Mouse (Mus musculus) adrenal gland, postnatal 36 days (tissue): ENCODE measurements at regions not wholly inside any gene's neighbourhood (a gene's known extent, or its start where the extent isn't known, plus 50 kb on each side); places are given as distances from the start of the nearest gene placed in this dataset.

Experiments
- DNase-seq, 2 experiments: peaks; one replicate each; pipeline ENCODE4 v3.0.0; 2021; ENCODE audit warnings: mixed read lengths in 1 of 2

DNA sequence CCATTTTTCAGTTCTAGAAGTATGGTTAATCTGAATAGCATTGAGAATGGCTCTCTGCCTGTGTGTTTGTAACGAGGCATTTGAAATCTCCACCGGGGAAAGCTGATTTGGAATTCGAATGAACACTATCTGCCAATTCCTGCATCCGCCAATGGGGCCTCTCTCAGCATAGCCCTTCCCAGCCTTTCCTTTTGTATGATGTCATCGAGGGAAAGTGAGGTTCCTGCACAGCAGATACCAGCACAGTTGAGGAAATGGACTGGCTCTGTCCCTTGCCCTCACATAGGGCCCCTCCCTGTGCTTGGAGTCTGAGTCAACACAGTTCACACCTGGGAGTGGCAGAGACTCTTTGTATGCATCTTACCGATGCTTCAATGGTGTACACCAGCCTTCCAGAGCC lies 253.0 kb downstream of the Bcor start:
- no peak for DNase-seq

DNA sequence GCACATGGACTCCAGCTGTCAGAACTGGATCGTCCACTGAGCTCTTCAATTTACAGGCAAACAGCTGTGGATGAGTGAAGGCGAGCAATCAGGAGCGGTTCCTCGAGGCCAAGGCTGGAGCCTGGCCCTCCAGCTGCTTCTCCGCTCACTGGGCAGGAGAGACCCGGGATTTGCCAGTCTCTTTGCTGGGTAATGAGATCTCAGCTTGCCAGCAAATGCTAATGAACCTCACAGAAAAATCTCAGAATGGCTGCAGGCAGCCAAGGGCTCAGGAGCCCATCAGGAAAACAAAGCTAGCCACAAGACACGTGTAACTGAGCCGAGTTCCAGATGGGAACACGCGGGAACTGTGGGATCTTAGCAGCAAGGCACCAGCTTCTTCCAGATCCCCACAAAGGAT lies 244.2 kb downstream of the Bcor start:
- no peak for DNase-seq

- DNase-seq = peak in 1 of 2 experiments; percentile 16
These were observed 239.9 kb downstream of the Bcor start for GRCm38 (mm10) chrX:11920231-11920630.

DNA sequence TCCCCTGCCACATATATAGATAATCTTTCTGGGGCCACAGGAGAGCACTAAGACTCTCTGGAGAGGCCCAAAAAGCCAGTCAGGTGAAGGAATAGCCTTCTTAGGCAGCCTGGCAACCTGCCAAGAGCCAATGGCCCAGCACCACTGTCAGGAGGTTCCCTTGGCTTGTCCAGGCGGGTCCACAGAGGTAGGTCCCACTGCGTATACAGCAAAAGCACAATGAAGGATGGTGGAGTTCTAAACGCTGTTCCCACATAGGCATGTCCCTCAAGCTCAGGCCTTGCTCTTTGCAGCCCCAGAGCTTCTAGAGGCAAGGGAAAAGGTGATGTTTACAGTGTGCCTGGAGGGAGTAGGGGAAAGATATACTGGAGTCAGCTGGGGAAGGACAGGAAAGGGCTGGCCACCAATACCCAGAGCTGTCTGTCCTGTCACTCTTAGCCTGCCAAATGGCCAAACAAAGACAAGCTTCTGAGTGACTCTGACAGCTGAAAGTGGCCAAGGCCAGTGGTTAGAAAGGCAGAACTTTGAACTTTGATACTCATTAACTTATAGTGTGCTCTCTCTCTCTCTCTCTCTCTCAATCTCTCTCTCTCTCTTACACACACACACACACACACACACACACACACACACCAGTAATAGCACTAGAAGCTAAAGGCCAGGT lies 235.4 kb downstream of the Bcor start:
- no peak for DNase-seq

DNA sequence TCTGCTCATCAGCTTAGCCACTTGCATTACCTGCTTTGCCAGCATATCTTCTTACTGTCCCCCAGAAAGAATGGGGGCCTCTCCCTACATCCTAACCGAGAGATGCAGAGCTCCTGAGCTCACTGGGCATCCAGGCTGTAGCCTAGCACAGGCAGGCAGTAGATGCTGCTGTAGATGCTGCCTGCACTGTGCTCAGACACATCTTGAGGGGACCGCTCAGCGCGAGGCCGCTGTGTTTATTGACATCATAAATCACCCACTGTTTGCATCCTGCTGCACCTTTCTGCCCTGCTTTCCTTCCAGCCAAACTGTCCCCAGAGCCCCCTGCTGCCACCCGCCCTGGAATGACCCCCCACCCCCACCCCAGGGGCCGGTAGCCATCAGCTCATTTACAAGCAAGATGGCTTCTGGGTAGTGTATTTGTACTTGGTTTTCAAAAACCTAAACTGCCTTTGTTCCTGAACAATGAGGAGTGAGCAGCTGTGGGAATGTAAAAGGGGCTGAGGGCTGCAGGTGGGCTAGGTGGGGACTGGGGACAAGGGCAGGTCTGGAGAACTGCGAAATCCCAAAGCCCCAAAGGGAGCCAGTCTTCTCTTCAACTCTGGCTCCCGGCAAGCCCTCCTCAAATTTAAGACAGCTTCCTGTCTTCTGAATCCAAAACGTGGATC lies 233.2 kb downstream of the Bcor start:
- no peak for DNase-seq

GRCm38 (mm10) chrX:11929448-11929847 lies 230.7 kb downstream of the Bcor start:
- DNase-seq = no peak

- DNase-seq = peak in 1 of 2 experiments; percentile 18
These were observed 228.7 kb downstream of the Bcor start for GRCm38 (mm10) chrX:11931432-11931831.

DNA sequence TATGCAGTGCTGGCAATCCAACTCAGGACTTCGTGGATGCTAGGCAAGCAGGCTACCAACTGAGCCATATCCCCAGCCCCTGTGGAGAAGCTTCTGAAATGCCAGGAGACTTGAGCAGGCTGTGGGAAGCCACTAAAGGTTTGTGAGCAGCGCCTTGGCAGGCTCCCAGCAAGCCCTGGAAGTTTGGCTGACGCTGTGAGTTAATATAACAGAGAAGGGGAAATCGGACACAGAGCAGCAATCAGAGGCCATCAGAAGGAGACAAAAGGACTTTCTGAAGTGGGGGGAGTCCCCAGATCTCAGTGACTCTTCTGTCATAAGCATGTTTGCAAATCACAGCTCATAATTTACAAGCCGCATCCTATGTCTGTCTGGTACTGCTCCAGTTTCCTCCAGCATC lies 224.8 kb downstream of the Bcor start:
- peak; percentile 57 to 70 for DNase-seq

DNA sequence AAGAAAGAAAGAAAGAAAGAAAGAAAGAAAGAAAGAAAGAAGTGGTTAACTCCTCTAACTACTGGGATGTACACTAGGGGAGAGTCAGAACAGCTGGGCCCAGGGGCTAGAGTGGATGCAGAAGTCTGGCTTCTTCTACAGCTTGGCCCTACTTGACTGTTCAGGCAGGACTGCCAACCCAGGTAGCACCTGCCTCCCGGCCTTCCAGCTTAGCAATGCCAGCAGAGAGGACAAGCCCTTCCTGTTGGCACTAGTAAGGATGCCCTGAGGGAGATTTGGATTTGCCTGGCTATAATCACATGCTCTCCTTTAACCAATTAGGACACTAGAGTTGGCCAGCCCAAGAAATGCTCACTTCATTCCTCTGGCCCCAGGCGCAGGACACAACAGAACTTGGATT lies 219.9 kb downstream of the Bcor start:
- no peak for DNase-seq

DNA sequence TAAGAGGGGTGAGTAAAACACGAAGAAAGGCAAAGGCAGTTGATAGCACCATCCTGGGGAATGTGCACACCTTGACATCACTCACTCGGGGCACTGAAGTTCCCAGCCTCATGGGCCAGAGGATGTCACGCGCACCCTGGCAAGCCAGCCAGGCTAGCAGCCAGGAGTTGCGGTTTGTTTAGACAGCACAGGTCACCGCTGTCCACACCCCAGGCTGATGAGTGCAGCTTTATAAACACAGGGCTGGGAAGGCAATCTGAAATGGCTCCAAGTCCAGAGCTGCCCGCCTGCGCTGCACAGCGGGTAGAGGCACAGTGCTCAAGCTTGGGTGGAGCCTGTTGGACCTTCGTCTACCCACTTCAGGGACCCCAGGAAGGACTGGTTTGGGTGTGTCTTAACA lies 216.8 kb downstream of the Bcor start:
- DNase-seq = peak in 1 of 2 experiments; percentile 23

GRCm38 (mm10) chrX:11944574-11944973 lies 215.6 kb downstream of the Bcor start:
- DNase-seq = no peak

- no peak for DNase-seq
These were observed 214.9 kb downstream of the Bcor start for GRCm38 (mm10) chrX:11945280-11945679.

DNA sequence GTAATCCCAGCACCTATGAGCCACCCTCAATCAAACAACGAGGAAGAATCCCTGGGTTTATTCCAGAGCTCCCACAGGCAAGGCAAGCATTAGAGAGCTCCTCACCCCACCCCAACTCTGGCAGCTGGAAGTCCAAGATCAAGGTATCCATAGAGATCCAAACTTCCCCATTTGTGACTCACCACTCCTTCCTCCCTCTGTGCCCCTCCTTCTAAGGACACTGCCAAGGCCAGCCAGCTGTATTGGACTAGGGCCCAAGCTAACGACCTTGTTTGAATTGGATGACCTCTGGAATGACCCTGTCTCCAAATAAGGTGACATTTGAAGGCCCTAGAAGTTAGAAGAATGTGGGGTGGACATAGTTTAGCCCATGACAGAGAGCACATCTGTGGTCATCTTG lies 208.0 kb downstream of the Bcor start:
- peak; percentile 72 to 78 for DNase-seq

GRCm38 (mm10) chrX:11956194-11956593 lies 204.0 kb downstream of the Bcor start:
- peak; percentile 5 to 24 for DNase-seq

DNA sequence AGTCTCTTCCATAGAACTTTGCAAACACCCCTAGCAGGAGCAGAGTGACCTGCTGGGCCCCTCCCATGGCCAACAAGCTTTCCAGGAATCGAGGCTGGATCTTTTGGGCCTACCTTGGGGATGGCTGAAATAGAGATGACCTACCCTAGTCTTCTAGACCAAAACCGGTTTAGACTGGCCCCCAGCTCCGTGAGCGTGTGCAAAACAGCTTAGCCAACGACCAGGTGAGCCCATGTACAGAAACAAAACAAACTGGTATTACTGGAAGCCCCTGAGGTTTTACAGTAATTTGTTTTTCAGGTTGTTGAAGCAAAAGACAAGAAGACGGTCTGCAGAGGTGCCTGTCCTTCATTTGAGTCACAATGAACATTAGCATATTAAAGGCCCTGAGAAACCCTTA lies 203.1 kb downstream of the Bcor start:
- no peak for DNase-seq

GRCm38 (mm10) chrX:11959871-11960552 lies 200.1 kb downstream of the Bcor start:
- DNase-seq = no peak

DNA sequence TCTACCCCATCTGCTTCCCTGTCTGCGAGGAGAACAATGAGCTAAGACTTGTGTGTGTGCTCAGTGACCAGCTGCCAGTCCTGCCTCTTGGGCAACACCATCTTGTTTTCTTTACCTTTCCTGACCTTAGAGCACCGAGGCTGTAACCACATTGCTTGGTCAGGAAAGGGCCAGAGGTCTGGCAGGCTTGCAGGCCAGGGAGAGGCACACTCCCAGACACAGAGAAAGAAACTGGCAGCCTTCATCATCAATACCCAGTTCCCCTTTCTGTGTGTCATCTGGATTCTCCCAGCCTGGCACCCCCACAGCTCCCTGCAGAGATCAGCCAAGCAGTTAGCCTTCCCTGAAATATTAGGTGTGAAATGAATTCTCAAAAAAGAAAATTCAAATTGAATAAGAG lies 198.8 kb downstream of the Bcor start:
- no peak for DNase-seq

DNA sequence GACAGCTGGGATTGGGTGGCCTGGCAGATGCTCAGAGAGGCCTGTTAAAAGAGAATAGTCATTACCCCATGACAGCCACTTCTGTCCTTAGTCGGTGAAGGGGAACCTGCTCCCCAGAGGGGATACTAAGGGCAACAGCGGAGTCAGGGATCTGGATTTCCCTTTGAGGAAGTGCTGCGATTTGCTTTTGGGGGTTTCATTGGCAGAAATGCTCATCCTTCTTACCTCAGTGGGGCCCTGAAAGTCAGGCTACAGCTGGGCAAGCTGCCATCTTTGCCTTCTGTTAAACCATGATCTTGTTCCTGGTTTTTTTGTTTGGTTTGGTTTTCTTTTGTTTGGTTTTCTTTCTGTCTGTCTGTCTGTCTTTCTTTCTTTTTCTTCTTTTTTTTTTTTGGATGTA lies 195.7 kb downstream of the Bcor start:
- DNase-seq = no peak

- DNase-seq = no peak
These were observed 181.5 kb downstream of the Bcor start for GRCm38 (mm10) chrX:11978679-11979078.

GRCm38 (mm10) chrX:11983276-11983675 lies 176.9 kb downstream of the Bcor start:
- DNase-seq = no peak
